Mouse (Mus musculus) activated CD4-positive, CD25-positive, alpha-beta regulatory T cell, adult 9 weeks (primary cell): ENCODE data around the gene Unc119. TPM values are rescaled to one million over a fixed set of nuclear protein-coding genes. Genes with fewer than 3 reads are reported as not detected.

Experiments
- polyA plus RNA-seq: library from polyadenylated mRNA; unstranded; fragments of 100-300 nt; shearing (Covaris generic); gene quantifications from one replicate; pipeline ENCODE4 v1.2.1, GENCODE M21; 2017

Unc119 gene
- 30.6 TPM for polyA plus RNA-seq

DNA sequence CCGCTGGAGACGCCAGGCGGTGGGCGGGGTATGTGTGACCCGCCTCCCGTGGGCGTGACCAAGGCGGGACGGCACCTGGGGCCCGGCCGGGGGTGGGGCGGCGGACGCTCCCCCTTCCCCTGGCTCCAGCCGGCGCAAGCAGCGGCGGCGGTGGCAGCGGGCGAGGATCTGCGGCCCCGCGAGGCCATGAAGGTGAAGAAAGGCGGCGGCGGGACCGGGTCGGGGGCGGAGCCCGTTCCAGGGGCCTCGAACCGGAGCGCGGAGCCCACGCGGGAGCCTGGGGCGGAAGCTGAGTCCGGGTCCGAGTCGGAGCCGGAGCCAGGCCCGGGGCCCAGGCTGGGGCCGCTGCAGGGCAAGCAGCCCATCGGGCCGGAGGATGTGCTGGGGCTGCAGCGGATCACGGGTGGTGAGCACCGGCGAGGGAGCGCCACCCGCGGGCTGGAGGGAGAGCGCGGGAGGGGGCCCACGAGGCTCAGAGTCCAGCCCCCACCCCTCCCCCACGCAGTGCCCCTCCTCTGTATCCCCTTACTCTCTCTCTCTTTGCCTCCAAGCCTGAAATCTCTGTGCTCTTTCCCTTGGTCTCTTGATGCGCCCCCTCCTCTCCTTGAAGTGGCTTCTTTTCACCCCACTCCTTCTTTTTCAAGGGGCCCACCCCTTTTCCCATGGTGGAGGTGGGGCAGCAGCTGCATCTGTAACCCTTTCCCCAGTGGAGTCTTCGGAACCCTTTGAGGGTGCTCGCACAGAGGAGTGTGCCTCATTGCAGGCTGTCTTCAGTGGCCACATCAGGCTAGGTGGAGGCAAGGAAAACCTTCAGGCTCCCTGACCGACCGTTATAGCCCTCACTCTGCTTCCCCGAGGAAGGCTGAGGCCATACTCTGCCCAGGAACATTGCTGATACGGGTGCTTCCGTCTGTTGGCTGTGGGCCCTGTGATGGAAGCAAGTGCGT, at the start of gene Unc119:
Unc119 (plus strand) TSS at position 102 of the 947 bp plus-strand sequence.

DNA sequence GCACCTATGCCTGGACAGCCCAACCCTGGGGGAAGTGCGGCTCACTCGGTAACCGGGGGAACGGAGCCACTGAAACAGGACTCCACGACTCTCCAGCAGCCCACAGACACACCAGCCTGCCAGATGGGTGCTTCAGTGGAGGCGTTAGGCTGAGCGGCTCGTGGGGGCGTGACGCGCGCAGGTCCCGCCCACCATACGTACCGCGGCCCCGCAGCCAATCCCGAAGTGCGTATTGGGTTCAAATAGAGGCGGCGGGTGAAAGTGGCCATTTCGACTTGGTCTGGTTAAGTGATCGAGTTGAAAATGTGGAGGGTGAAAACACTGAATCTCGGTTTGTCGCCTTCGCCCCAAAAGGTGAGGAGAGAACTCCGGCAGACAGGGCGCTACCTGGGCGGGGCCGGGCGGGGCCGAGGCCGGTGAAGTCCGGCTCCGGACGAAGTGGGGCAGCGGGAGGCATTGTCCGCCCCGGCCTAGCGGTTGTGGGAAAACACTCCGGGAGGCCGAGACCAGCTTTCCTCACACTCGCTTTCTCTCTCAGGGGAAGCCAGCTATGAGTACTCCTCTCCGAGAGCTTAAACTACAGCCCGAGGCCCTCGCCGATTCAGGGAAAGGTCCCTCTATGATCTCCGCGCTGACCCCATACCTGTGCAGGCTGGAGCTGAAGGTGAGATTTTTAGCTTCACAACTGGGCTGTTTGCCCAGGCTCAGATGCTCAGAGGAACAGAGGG, 41.8 kb upstream of the Unc119 start, which contains the start of gene Spag5:
Spag5 (plus strand) TSS at position 173 of the 728 bp plus-strand sequence.

DNA sequence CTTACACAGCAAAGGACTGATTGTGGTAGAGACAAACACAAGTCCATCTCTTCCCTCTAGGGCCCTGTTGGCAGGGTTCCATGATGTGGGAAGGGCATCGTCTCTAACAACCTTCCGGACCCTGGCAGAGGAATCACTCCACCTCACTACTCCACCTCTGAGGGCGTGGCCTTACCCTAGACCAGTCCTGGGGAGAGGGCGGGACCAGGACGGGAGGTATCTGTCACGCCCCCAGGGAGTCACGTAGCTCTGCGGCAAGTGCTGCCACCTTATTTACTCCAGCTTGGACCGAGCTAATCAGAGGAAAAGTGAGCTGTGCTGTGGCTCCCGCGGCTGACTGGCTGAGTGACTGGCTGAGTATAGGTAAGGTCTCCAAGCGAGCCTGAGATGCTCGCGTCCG, 20.4 kb upstream of the Unc119 start, which contains the start of gene Aldoc:
Aldoc (plus strand) TSS at position 109 of the 400 bp plus-strand sequence.

GRCm38 (mm10) chr11:78327634-78328511, 15.4 kb upstream of the Unc119 start, which contains the start of gene Pigs:
Pigs (plus strand) TSS chr11:78328415.

GRCm38 (mm10) chr11:78386508-78387043, 43.3 kb downstream of the Unc119 start, which contains the start of gene Foxn1:
Foxn1 (minus strand) TSS chr11:78386558.

Other genes with a start within 250 kb of the Unc119 start
- gene Fam222b, start 248.8 kb upstream of the Unc119 start, polyA plus RNA-seq: 22.6 TPM
- gene Traf4, start 177.9 kb upstream of the Unc119 start, polyA plus RNA-seq: 4.9 TPM
- gene Nek8, start 166.8 kb upstream of the Unc119 start, polyA plus RNA-seq: 14.1 TPM
- 3.6 TPM for gene Tlcd1, start 166.8 kb upstream of the Unc119 start, polyA plus RNA-seq
- gene Rpl23a, start 159.9 kb upstream of the Unc119 start, polyA plus RNA-seq: 1,683 TPM
- not detected for gene Rab34, start 155.1 kb upstream of the Unc119 start, polyA plus RNA-seq
- 0.67 TPM for gene Proca1, start 150.1 kb upstream of the Unc119 start, polyA plus RNA-seq
- 112 TPM for gene Sdf2, start 97.7 kb upstream of the Unc119 start, polyA plus RNA-seq
- 52.5 TPM for gene Supt6, start 97.5 kb upstream of the Unc119 start, polyA plus RNA-seq
- gene 2610507B11Rik, start 81.7 kb upstream of the Unc119 start, polyA plus RNA-seq: 91.8 TPM
- gene BC030499, start 52.6 kb upstream of the Unc119 start, polyA plus RNA-seq: 0.61 TPM
- gene Spag5, start 42.0 kb upstream of the Unc119 start, polyA plus RNA-seq: 3.5 TPM
- 15.5 TPM for gene Aldoc, start 20.5 kb upstream of the Unc119 start, polyA plus RNA-seq
- 132 TPM for gene Pigs, start 15.1 kb upstream of the Unc119 start, polyA plus RNA-seq
- not detected for gene Foxn1, start 43.1 kb downstream of the Unc119 start, polyA plus RNA-seq
- gene Slc13a2, start 78.7 kb downstream of the Unc119 start, polyA plus RNA-seq: not detected
- gene Slc46a1, start 122.2 kb downstream of the Unc119 start, polyA plus RNA-seq: 1.4 TPM
- 0.38 TPM for gene Sarm1, start 154.3 kb downstream of the Unc119 start, polyA plus RNA-seq
- gene Vtn, start 155.6 kb downstream of the Unc119 start, polyA plus RNA-seq: not detected
- not detected for gene Sebox, start 160.0 kb downstream of the Unc119 start, polyA plus RNA-seq
- 43.3 TPM for gene Tmem199, start 168.7 kb downstream of the Unc119 start, polyA plus RNA-seq
- gene Poldip2, start 168.7 kb downstream of the Unc119 start, polyA plus RNA-seq: 32.9 TPM
- 22.2 TPM for gene Tnfaip1, start 192.8 kb downstream of the Unc119 start, polyA plus RNA-seq
- 116 TPM for gene Ift20, start 192.9 kb downstream of the Unc119 start, polyA plus RNA-seq
- gene Tmem97, start 207.3 kb downstream of the Unc119 start, polyA plus RNA-seq: 12.8 TPM